Comparison of ENCODE assay signal across 8 mouse cellular contexts in the genomic region with DNA sequence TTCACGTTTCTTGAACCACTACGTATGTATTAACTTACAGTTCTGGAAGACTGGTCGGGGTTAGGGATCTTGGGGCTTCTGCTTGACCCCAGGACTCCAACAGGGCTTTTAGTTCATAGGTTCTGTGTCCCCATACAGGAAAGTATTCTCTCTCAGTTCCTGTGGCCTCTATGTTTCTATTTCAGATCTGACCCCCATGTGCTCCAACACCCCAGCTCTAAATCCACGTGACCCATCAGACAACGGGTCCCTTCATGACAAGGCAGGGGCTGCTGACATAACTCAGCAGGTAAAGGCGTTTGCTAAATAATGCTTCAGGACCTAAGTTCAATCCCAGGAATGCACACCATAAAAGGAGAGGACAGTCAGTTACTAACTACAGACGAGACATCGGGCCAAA. TPM values are rescaled to one million over a fixed set of nuclear protein-coding genes. Genes with fewer than 3 reads are reported as not detected.
DNase-seq lines count a peak whose midpoint lies in the region; ATAC-seq and TF ChIP-seq lines count a peak whose summit lies in the region.

No protein-coding gene starts in this region.

- no peaks in the 10 kb centered on the region for H3K27me3 ChIP-seq in erythroblast, embryonic 14.5 days (ENCODE audit: control insufficient read depth)
- H3K27me3 ChIP-seq in CH12.LX (replicated peaks) = no peaks in the 10 kb centered on the region
- no peaks in the 10 kb centered on the region for H3K27me3 ChIP-seq in forebrain, embryonic 13.5 days
- H3K27me3 ChIP-seq in liver, embryonic 11.5 days (replicated peaks; ENCODE audit: control insufficient read depth, insufficient read depth, low read length) = peaks cover 3% of the 10 kb centered on the region; the same call in 1 of the 2 replicates

- ATAC-seq in erythroblast, adult 5-6 weeks (replicated peaks; ENCODE audit: low FRiP score, poor library complexity, severe bottlenecking) = no peak
- no peak for ATAC-seq in forebrain, embryonic 13.5 days
- ATAC-seq in liver, embryonic 11.5 days (replicated peaks; ENCODE audit: low FRiP score) = no peak

- no peak for TF ChIP-seq EP300 in CH12.LX (IDR thresholded peaks at IDR 0.05; ENCODE audit: low read length)

- TF ChIP-seq POLR2A in CH12.LX (IDR thresholded peaks at IDR 0.05; ENCODE audit: low read depth, low read length) = no peak

- peaks cover 16% of the 10 kb centered on the region for H3K79me2 ChIP-seq in CH12.LX (replicated peaks; ENCODE audit: control insufficient read depth, extremely low read depth, insufficient read depth, poor library complexity, severe bottlenecking)

- dilution Hi-C loops in CH12.LX (cut with MboI; ENCODE audit: extremely low pct_ligation_motif_present, extremely low pct_unique_long_range_greater_than_20kb, low sequenced_read_pairs) = no loop called here

- DNase-seq in CH12.LX (ENCODE audit: extremely low read depth) = no peak
- no peak for DNase-seq in liver, embryonic 11.5 days (ENCODE audit: low spot score)
- no peak for DNase-seq in urinary bladder, adult 18-20 months (ENCODE audit: low spot score in 2 of 2)
- DNase-seq in layer of hippocampus, adult 18-20 months (ENCODE audit: low spot score in 2 of 2) = no peak
- DNase-seq in gastrocnemius, postnatal 4 days (ENCODE audit: low spot score in 2 of 2) = no peak

- peak overlapping the region; percentile 81 for H3K4me3 ChIP-seq in erythroblast, embryonic 14.5 days (replicated peaks)
- peak overlapping the region in 2 of 3 experiments; percentile 80 to 95 for H3K4me3 ChIP-seq in CH12.LX (replicated peaks in 1 of 3; ENCODE audit: low read depth in 2 of 3, low read length in 2 of 3, poor library complexity in 1 of 3)
- peak overlapping the region; percentile 95 for H3K4me3 ChIP-seq in forebrain, embryonic 13.5 days
- H3K4me3 ChIP-seq in liver, embryonic 11.5 days (ENCODE audit: low read depth, low read length) = peak overlapping the region; percentile 69

- H3K9ac ChIP-seq in CH12.LX (ENCODE audit: insufficient read depth, low read depth) = peak overlapping the region; percentile 80
- peak overlapping the region; percentile 86 for H3K9ac ChIP-seq in forebrain, embryonic 13.5 days
- peak overlapping the region; percentile 83; the same call in 1 of the 2 replicates for H3K9ac ChIP-seq in liver, embryonic 11.5 days (ENCODE audit: low read depth, low read length)

- H3K4me2 ChIP-seq in CH12.LX (ENCODE audit: insufficient read depth, low read depth, poor library complexity, severe bottlenecking) = peak overlapping the region; percentile 62
- peak overlapping the region; percentile 94 for H3K4me2 ChIP-seq in forebrain, embryonic 13.5 days
- H3K4me2 ChIP-seq in liver, embryonic 11.5 days = peak overlapping the region; percentile 90

- WGBS in forebrain, embryonic 13.5 days = 86% methylated on average over 8 of the region's 8 CpGs
- WGBS in liver, embryonic 11.5 days = 86% methylated on average over 8 of the region's 8 CpGs

- H3K36me3 ChIP-seq in erythroblast, embryonic 14.5 days (ENCODE audit: control insufficient read depth) = peaks cover 34% of the 10 kb centered on the region
- H3K36me3 ChIP-seq in CH12.LX (replicated peaks in 1 of 2; ENCODE audit: control insufficient read depth in 1 of 2, insufficient read depth in 1 of 2, low read length in 1 of 2) = peaks cover 10 to 33% of the 10 kb centered on the region in 2 experiments
- H3K36me3 ChIP-seq in forebrain, embryonic 13.5 days (ENCODE audit: poor library complexity, severe bottlenecking) = peaks cover 16% of the 10 kb centered on the region
- H3K36me3 ChIP-seq in liver, embryonic 11.5 days (ENCODE audit: control insufficient read depth, insufficient read depth, low read length) = peaks cover 6% of the 10 kb centered on the region

- in situ Hi-C loops in CH12.LX (cut with MboI; ENCODE audit: low pct_ligation_motif_present, low pct_unique_long_range_greater_than_20kb, low sequenced_read_pairs) = loop anchor here (5.0 kb wide), 1 partner anchor 33 kb away; no protein-coding TSS in a partner anchor

- no peak overlapping the region for H3K27ac ChIP-seq in CH12.LX (ENCODE audit: insufficient read depth, low read depth)
- no peak overlapping the region for H3K27ac ChIP-seq in forebrain, embryonic 13.5 days
- no peak overlapping the region for H3K27ac ChIP-seq in liver, embryonic 11.5 days (ENCODE audit: low read depth, low read length)

- peaks cover 8% of the 10 kb centered on the region for H3K9me3 ChIP-seq in erythroblast, embryonic 14.5 days (ENCODE audit: control insufficient read depth, low read length)
- peaks cover 8% of the 10 kb centered on the region for H3K9me3 ChIP-seq in CH12.LX (replicated peaks; ENCODE audit: low read length)
- H3K9me3 ChIP-seq in forebrain, embryonic 13.5 days (replicated peaks) = no peaks in the 10 kb centered on the region
- no peaks in the 10 kb centered on the region for H3K9me3 ChIP-seq in liver, embryonic 11.5 days (ENCODE audit: control insufficient read depth, low read length)

- no peak for TF ChIP-seq RAD21 in CH12.LX (IDR thresholded peaks at IDR 0.05; ENCODE audit: low read depth, low read length)

- TF ChIP-seq CTCF in CH12.LX (conservative IDR thresholded peaks at IDR 0.05 in 1 of 2, IDR thresholded peaks at IDR 0.05 in 1 of 2; ENCODE audit: low read depth in 2 of 2, low read length in 2 of 2) = no peak

- peaks cover 70% of the 10 kb centered on the region for H3K4me1 ChIP-seq in erythroblast, embryonic 14.5 days (ENCODE audit: control insufficient read depth)
- peaks cover 23 to 45% of the 10 kb centered on the region in 2 experiments for H3K4me1 ChIP-seq in CH12.LX (ENCODE audit: control insufficient read depth in 1 of 2, insufficient read depth in 2 of 2)
- H3K4me1 ChIP-seq in forebrain, embryonic 13.5 days = peaks cover 51% of the 10 kb centered on the region
- H3K4me1 ChIP-seq in liver, embryonic 11.5 days (replicated peaks; ENCODE audit: control insufficient read depth, insufficient read depth, low read length) = peaks cover 30% of the 10 kb centered on the region

RNA-seq across cellular contexts. Expression of gene Mrpl34, which starts 1.0 kb away (rescaled TPM):
- 18.9 and 20.4 TPM in 2 replicates for polyA plus RNA-seq in erythroblast, embryonic 14.5 days (2012)
- total RNA-seq in erythroblast, adult 5-6 weeks (2015; ENCODE audit: low replicate concordance) = 1.9 and 20.9 TPM in 2 replicates
- 6.0 and 12.1 TPM in 2 replicates for total RNA-seq in erythroblast, adult 5-6 weeks (2017; ENCODE audit: low replicate concordance)
- 150 and 180 TPM in 2 replicates for total RNA-seq in CH12.LX (2012; rRNA removed)
- 80.1 and 94.4 TPM in 2 replicates for total RNA-seq in CH12.LX (2014; rRNA removed)
- polyA plus RNA-seq in CH12.LX (2012; ENCODE audit: insufficient read length, low read depth) = 123 and 133 TPM in 2 replicates
- 212 and 245 TPM in 2 replicates for polyA plus RNA-seq in forebrain, embryonic 13.5 days (2015; fragmentation: Nextera tagmentation; extraction: Ambion mirVana)
- 215 and 229 TPM in 2 replicates for polyA plus RNA-seq in liver, embryonic 11.5 days (2014; fragmentation: Nextera tagmentation; extraction: Ambion mirVana)
- 10 to 100 TPM; 48.1 to 48.9 TPM for total RNA-seq in layer of hippocampus, adult 18-20 months (2021)
- 10 to 100 TPM; 29.0 to 34.4 TPM for total RNA-seq in gastrocnemius, postnatal 4 days (2021)

RNA-seq across cellular contexts. Expression of gene Abhd8, which starts 2.3 kb away (rescaled TPM):
- 3.9 and 4.7 TPM in 2 replicates for polyA plus RNA-seq in erythroblast, embryonic 14.5 days (2012)
- 0.58 and 0.63 TPM in 2 replicates for total RNA-seq in erythroblast, adult 5-6 weeks (2015; ENCODE audit: low replicate concordance)
- total RNA-seq in erythroblast, adult 5-6 weeks (2017; ENCODE audit: low replicate concordance) = 2.2 and 3.5 TPM in 2 replicates
- total RNA-seq in CH12.LX (2012; rRNA removed) = 28.2 and 33.2 TPM in 2 replicates
- total RNA-seq in CH12.LX (2014; rRNA removed) = 8.5 and 8.9 TPM in 2 replicates
- 5.2 and 6.0 TPM in 2 replicates for polyA plus RNA-seq in CH12.LX (2012; ENCODE audit: insufficient read length, low read depth)
- 93.9 and 95.7 TPM in 2 replicates for polyA plus RNA-seq in forebrain, embryonic 13.5 days (2015; fragmentation: Nextera tagmentation; extraction: Ambion mirVana)
- polyA plus RNA-seq in liver, embryonic 11.5 days (2014; fragmentation: Nextera tagmentation; extraction: Ambion mirVana) = 20.6 and 21.4 TPM in 2 replicates
- total RNA-seq in layer of hippocampus, adult 18-20 months (2021) = 100 to 1,000 TPM; 287 to 312 TPM
- 10 to 100 TPM; 47.1 to 47.3 TPM for total RNA-seq in gastrocnemius, postnatal 4 days (2021)

RNA-seq across cellular contexts. Expression of gene Dda1, which starts 3.3 kb away (rescaled TPM):
- 41.0 and 42.3 TPM in 2 replicates for polyA plus RNA-seq in erythroblast, embryonic 14.5 days (2012)
- 7.7 and 15.0 TPM in 2 replicates for total RNA-seq in erythroblast, adult 5-6 weeks (2015; ENCODE audit: low replicate concordance)
- 5.7 and 7.9 TPM in 2 replicates for total RNA-seq in erythroblast, adult 5-6 weeks (2017; ENCODE audit: low replicate concordance)
- total RNA-seq in CH12.LX (2012; rRNA removed) (59.3 and 62.8 TPM in 2 replicates), CH12.LX (2014; rRNA removed) (49.8 and 57.4 TPM in 2 replicates)
- 65.8 and 78.1 TPM in 2 replicates for polyA plus RNA-seq in CH12.LX (2012; ENCODE audit: insufficient read length, low read depth)
- 185 and 193 TPM in 2 replicates for polyA plus RNA-seq in forebrain, embryonic 13.5 days (2015; fragmentation: Nextera tagmentation; extraction: Ambion mirVana)
- 94.1 and 98.2 TPM in 2 replicates for polyA plus RNA-seq in liver, embryonic 11.5 days (2014; fragmentation: Nextera tagmentation; extraction: Ambion mirVana)
- 10 to 100 TPM; 82.5 to 91.6 TPM for total RNA-seq in layer of hippocampus, adult 18-20 months (2021)
- 10 to 100 TPM; 40.3 to 44.2 TPM for total RNA-seq in gastrocnemius, postnatal 4 days (2021)

RNA-seq across cellular contexts. Expression of gene Ano8, which starts 20.0 kb away (rescaled TPM):
- polyA plus RNA-seq in erythroblast, embryonic 14.5 days (2012) = 0.09 and 0.20 TPM in 2 replicates
- total RNA-seq in erythroblast, adult 5-6 weeks (2015; ENCODE audit: low replicate concordance) = 0.21 TPM in 1 of 2 replicates, not detected in the other
- 0.14 TPM in 1 of 2 replicates, not detected in the other for total RNA-seq in erythroblast, adult 5-6 weeks (2017; ENCODE audit: low replicate concordance)
- 5.5 and 6.7 TPM in 2 replicates for total RNA-seq in CH12.LX (2012; rRNA removed)
- total RNA-seq in CH12.LX (2014; rRNA removed) = 1.8 and 1.9 TPM in 2 replicates
- 1.8 and 2.1 TPM in 2 replicates for polyA plus RNA-seq in CH12.LX (2012; ENCODE audit: insufficient read length, low read depth)
- polyA plus RNA-seq in forebrain, embryonic 13.5 days (2015; fragmentation: Nextera tagmentation; extraction: Ambion mirVana) = 4.0 and 4.5 TPM in 2 replicates
- polyA plus RNA-seq in liver, embryonic 11.5 days (2014; fragmentation: Nextera tagmentation; extraction: Ambion mirVana) = 0.60 and 0.96 TPM in 2 replicates
- 10 to 100 TPM; 48.4 to 49.2 TPM for total RNA-seq in layer of hippocampus, adult 18-20 months (2021)
- 10 to 100 TPM; 20.8 to 25.3 TPM for total RNA-seq in gastrocnemius, postnatal 4 days (2021)

RNA-seq across cellular contexts. Expression of gene Gtpbp3, which starts 22.2 kb away (rescaled TPM):
- polyA plus RNA-seq in erythroblast, embryonic 14.5 days (2012) = 1.2 and 1.4 TPM in 2 replicates
- 0.58 and 3.1 TPM in 2 replicates for total RNA-seq in erythroblast, adult 5-6 weeks (2015; ENCODE audit: low replicate concordance)
- 1.7 and 3.9 TPM in 2 replicates for total RNA-seq in erythroblast, adult 5-6 weeks (2017; ENCODE audit: low replicate concordance)
- total RNA-seq in CH12.LX (2012; rRNA removed) = 26.7 and 29.0 TPM in 2 replicates
- 19.5 and 20.7 TPM in 2 replicates for total RNA-seq in CH12.LX (2014; rRNA removed)
- 17.4 and 21.6 TPM in 2 replicates for polyA plus RNA-seq in CH12.LX (2012; ENCODE audit: insufficient read length, low read depth)
- 13.4 TPM in 2 replicates for polyA plus RNA-seq in forebrain, embryonic 13.5 days (2015; fragmentation: Nextera tagmentation; extraction: Ambion mirVana)
- 9.5 and 10.4 TPM in 2 replicates for polyA plus RNA-seq in liver, embryonic 11.5 days (2014; fragmentation: Nextera tagmentation; extraction: Ambion mirVana)
- total RNA-seq in layer of hippocampus, adult 18-20 months (2021) = 10 to 100 TPM; 30.4 to 36.1 TPM
- total RNA-seq in gastrocnemius, postnatal 4 days (2021) = 10 to 100 TPM; 17.8 to 19.1 TPM

Comparison
In these comparisons a context has a peak if more than half of its experiments do, and no peak if none do; other contexts are left out.
1. RNA of gene Abhd8, which starts 2.3 kb away (total RNA-seq): 287 to 312 TPM in layer of hippocampus, adult 18-20 months; 47.1 to 47.3 TPM in gastrocnemius, postnatal 4 days, 8.5 to 33.2 TPM in CH12.LX and 0.58 to 3.5 TPM in erythroblast, adult 5-6 weeks; every median in the first group is over 4 times any median in the second.
2. Peak in every context shown above with its lines, with median percentiles within 50 percentile points of each other: H3K4me3 ChIP-seq, H3K4me2 ChIP-seq and H3K9ac ChIP-seq.